Mouse (Mus musculus): ENCODE results near the gene Arhgap42.

The Arhgap42 gene

GRCm38 (mm10) chr9:9238438-9239391 lies at the start of gene Arhgap42:
Gene Arhgap42 (minus strand): TSS chr9:9239101.
- in situ Hi-C loops (cut with MboI, MseI) = no loop called here

DNA sequence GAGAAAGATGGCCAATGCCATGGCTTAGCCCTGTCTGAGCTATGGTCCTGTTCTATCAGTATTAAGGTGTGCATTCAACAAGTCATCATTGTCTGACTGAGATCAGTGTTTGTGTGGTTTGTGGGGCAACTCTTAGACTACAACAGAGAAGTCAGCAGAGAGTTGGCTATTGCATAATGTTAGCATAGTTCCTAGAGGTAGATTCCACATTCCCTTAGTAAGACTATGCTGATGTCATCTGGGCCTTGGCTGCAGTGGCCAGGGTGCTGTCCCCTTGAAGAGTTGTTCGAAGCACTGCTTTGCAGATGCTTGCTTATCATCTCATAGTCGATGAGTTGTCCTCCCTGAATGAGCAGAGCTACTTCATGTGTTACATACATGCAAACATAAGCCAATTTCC lies 49.2 kb upstream of the Arhgap42 start:
- in situ Hi-C loops (cut with MboI, MseI) = no loop called here

DNA sequence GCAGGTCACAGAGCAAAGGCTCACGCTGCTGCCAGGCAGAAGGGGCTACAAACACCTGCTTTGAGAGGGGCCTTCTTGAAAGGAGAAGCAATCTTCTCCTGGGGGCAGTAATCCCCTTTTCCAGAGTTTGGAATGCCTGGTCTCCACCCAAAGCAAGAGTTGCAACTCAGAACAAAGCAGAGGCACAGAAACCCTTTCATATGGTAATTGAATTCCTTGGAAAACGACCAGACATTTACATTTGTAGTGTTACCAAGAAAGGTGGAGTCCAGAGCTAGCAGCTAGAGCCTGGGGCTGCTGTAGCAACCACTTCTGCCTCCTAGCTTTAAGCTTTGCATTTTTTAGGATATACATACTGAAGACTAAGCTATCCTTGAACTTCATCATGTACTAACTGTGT lies 30.4 kb upstream of the Arhgap42 start:
- in situ Hi-C loops (cut with MboI, MseI) = no loop called here

GRCm38 (mm10) chr9:9267606-9268601 lies 29.0 kb upstream of the Arhgap42 start:
- in situ Hi-C loops (cut with MboI, MseI) = no loop called here

GRCm38 (mm10) chr9:9263543-9263942 lies 24.6 kb upstream of the Arhgap42 start:
- in situ Hi-C loops (cut with MboI, MseI) = no loop called here

GRCm38 (mm10) chr9:9262479-9262878 lies 23.6 kb upstream of the Arhgap42 start:
- in situ Hi-C loops (cut with MboI, MseI) = no loop called here

GRCm38 (mm10) chr9:9254764-9255163 lies 15.9 kb upstream of the Arhgap42 start:
- in situ Hi-C loops (cut with MboI, MseI) = no loop called here

- in situ Hi-C loops (cut with MboI, MseI) = no loop called here
These were observed 9.6 kb upstream of the Arhgap42 start for GRCm38 (mm10) chr9:9248529-9248928.

GRCm38 (mm10) chr9:9245994-9246393 lies 7.1 kb upstream of the Arhgap42 start:
- in situ Hi-C loops (cut with MboI, MseI) = no loop called here

- in situ Hi-C loops (cut with MboI, MseI) = no loop called here
These were observed 4.9 kb upstream of the Arhgap42 start for GRCm38 (mm10) chr9:9243834-9244233.

- in situ Hi-C loops (cut with MboI, MseI) = no loop called here
These were observed 2.4 kb upstream of the Arhgap42 start for GRCm38 (mm10) chr9:9241202-9241795.

DNA sequence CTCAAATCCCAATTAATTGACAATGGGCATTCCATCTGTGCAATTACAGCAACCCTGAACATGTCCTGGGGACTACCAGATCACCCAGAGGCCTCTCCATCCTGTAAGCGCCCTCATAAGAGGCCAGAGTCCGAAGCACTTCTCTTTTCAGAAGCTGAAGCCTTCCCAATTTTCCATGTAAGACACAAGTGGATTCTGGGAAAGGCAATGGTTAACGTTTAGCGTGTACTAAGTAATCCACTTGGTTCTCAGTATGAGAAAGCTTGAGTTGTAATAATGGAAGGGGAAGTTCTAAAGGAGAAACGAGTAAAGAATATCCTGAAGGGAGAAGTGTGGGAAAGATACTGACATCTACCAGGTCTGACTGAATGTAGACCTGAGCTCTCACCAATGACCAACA lies 1.4 kb downstream of the Arhgap42 start:
- in situ Hi-C loops (cut with MboI, MseI) = no loop called here

- in situ Hi-C loops (cut with MboI, MseI) = no loop called here
These were observed 9.2 kb downstream of the Arhgap42 start for GRCm38 (mm10) chr9:9229662-9230061.

DNA sequence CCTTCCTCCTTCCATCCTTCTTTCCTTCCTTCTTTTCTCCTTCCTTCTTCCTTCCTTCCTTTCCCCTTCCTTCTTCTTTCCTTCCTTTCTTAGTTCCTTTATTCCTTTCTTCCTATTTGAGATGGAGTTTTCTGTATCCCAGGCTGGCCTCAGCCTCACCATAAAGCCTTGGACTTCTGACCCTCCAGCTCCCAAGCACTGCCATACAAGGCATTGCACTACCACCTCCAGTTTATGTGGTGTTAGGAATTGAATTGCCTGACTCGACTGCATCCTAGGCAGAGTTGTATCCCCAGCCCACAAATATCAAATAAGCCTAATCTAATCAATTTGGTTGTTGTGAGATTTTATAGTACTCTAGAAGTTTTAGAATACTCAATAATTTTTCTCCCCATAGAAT lies 14.1 kb downstream of the Arhgap42 start:
- in situ Hi-C loops (cut with MboI, MseI) = no loop called here

GRCm38 (mm10) chr9:9223384-9223783 lies 15.5 kb downstream of the Arhgap42 start:
- in situ Hi-C loops (cut with MboI, MseI) = no loop called here

GRCm38 (mm10) chr9:9221950-9222486 lies 16.9 kb downstream of the Arhgap42 start:
- in situ Hi-C loops (cut with MboI, MseI) = no loop called here

DNA sequence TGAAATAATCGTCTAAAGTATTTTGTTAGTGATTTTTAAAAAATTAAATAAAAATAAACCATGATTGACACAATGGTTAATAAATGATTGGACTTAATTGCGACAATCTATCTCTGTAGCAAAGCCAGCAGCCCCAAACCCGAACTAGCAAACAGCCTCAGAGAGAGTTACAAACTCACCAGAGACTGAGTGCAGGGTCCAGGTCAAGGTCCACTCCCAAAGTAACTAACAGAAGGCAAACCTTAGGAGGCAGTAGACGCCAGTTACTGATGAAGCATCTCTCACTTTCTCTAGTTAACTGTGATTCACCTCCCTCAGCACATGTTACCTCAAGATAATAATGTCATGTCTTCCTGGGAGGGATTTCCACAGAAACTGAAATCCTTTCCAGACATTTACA lies 17.7 kb downstream of the Arhgap42 start:
- in situ Hi-C loops (cut with MboI, MseI) = no loop called here

- in situ Hi-C loops (cut with MboI, MseI) = no loop called here
These were observed 20.6 kb downstream of the Arhgap42 start for GRCm38 (mm10) chr9:9218301-9218700.

GRCm38 (mm10) chr9:9214849-9215248 lies 24.1 kb downstream of the Arhgap42 start:
- in situ Hi-C loops (cut with MboI, MseI) = no loop called here

DNA sequence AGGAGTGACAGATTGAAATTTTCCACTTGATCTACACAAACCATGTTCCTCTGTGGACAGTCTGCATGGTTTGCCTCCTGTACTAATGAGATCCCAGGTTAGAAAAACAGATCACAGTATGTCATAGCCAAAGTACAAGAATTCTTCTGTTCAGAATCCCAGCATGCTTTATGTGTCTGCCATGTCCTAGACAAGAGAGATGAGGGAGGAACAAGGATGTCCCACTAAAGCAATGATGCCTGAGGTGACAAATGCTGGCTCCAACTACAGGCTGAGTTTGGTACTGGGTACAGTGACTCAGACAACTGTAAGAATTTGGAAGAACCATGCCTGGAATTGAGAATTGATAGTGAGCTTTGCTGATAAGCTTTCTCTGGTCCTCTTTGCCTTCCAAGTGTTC lies 24.6 kb downstream of the Arhgap42 start:
- in situ Hi-C loops (cut with MboI, MseI) = no loop called here

GRCm38 (mm10) chr9:9211411-9212087 lies 27.4 kb downstream of the Arhgap42 start:
- in situ Hi-C loops (cut with MboI, MseI) = no loop called here

Measured in T-helper 2 cell (primary cell).